In the genomic region with DNA sequence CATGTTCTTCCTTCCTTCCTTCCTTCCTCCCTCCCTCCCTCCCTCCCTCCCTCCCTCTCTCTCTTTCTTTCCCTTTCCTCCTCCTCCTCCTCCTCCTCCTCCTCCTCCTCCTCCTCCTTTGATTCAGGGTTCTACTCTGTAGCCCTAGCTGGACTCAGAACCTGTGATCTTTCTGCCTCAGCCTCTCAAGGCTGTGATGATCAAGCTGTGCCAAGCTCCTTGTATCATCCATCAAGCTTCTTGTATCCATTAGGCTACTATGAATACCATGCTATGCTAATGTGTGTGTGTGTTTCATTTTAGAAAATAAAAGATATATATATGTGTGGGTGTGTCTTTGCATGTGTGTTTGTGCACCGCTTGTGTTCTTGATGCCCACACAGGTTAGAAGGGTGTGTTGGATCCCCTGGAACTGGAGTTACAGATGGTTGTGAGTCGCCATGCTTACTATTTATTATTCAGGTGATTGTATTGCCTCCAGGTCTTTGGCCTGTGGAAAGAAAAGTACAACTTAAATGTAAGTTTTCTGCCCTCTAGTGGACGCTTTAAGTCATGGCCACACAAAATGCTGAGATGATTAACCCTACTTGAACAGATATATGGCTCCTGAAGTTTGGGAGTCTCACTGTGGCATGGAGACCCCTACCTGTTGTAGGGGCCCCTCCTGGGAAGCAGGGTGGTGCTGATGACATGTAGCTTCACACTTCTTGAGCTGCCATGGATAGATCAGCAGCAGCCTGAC, we compare ENCODE assay signal across 9 mouse cellular contexts. TPM values are rescaled to one million over a fixed set of nuclear protein-coding genes. Genes with fewer than 3 reads are reported as not detected.
DNase-seq lines count a peak whose midpoint lies in the region; ATAC-seq lines count a peak whose summit lies in the region.
"Had no signal": no experiment of that assay in that cellular context is flagged by ENCODE, and none has a peak within 500 bp of the region (broad histone marks: within the 10 kb centered on the region; RNA-seq: fewer than 3 reads in every experiment).

No protein-coding gene starts in this region.

- peak; percentile 49; the same call in 1 of the 2 replicates for ATAC-seq in cerebellum, adult (ENCODE audit: insufficient number of reproducible peaks, low FRiP score, low TSS enrichment)
- no peak for ATAC-seq in neural tube, embryonic 11.5 days (ENCODE audit: insufficient read depth, low FRiP score, low TSS enrichment)
- ATAC-seq in hindbrain, embryonic 16.5 days = peak; percentile 70; the same call in 1 of the 2 replicates

- WGBS in neural tube, embryonic 11.5 days = 20% methylated on average over 3 of the region's 3 CpGs
- WGBS in hindbrain, embryonic 16.5 days = 21% methylated on average over 3 of the region's 3 CpGs

- H3K36me3 ChIP-seq in neural tube, embryonic 11.5 days (ENCODE audit: control insufficient read depth, insufficient read depth, low read length) = no peaks in the 10 kb centered on the region
- H3K36me3 ChIP-seq in hindbrain, embryonic 16.5 days (ENCODE audit: control insufficient read depth, insufficient read depth, low read length) = no peaks in the 10 kb centered on the region
- H3K36me3 ChIP-seq: heart, embryonic 15.5 days had no signal

- no peak overlapping the region for H3K4me3 ChIP-seq in neural tube, embryonic 11.5 days (ENCODE audit: low read depth, low read length)
- H3K4me3 ChIP-seq in hindbrain, embryonic 16.5 days (ENCODE audit: low read length) = no peak overlapping the region
- H3K4me3 ChIP-seq: heart, embryonic 15.5 days had no signal

- H3K27ac ChIP-seq in neural tube, embryonic 11.5 days (ENCODE audit: low read depth, low read length) = no peak overlapping the region
- no peak overlapping the region for H3K27ac ChIP-seq in hindbrain, embryonic 16.5 days (ENCODE audit: low read depth, low read length)
- H3K27ac ChIP-seq: heart, embryonic 15.5 days had no signal

- H3K9me3 ChIP-seq in neural tube, embryonic 11.5 days (ENCODE audit: control insufficient read depth, low read length) = no peaks in the 10 kb centered on the region
- H3K9me3 ChIP-seq in hindbrain, embryonic 16.5 days (ENCODE audit: control insufficient read depth, low read length) = 0 out of 2 replicates have a peak, but pooled peaks cover under 1% of the 10 kb centered on the region
- H3K9me3 ChIP-seq: heart, embryonic 15.5 days had no signal

- H3K9ac ChIP-seq in neural tube, embryonic 11.5 days (ENCODE audit: low read length) = no peak overlapping the region
- no peak overlapping the region for H3K9ac ChIP-seq in hindbrain, embryonic 16.5 days (ENCODE audit: low read depth, low read length)
- H3K9ac ChIP-seq: heart, embryonic 15.5 days had no signal

- H3K4me2 ChIP-seq in neural tube, embryonic 11.5 days (ENCODE audit: low read depth) = no peak overlapping the region
- H3K4me2 ChIP-seq in hindbrain, embryonic 16.5 days (ENCODE audit: low read length) = no peak overlapping the region
- H3K4me2 ChIP-seq: heart, embryonic 15.5 days had no signal

- H3K27me3 ChIP-seq in neural tube, embryonic 11.5 days (ENCODE audit: control insufficient read depth, insufficient read depth, low read length) = no peaks in the 10 kb centered on the region
- no peaks in the 10 kb centered on the region for H3K27me3 ChIP-seq in hindbrain, embryonic 16.5 days (replicated peaks; ENCODE audit: control insufficient read depth, insufficient read depth, low read length)
- H3K27me3 ChIP-seq: heart, embryonic 15.5 days had no signal

- no peak for DNase-seq in cerebellum, adult 11 months
- peak; percentile 24 for DNase-seq in neural tube, embryonic 11.5 days (ENCODE audit: low spot score)
- no peak for DNase-seq in neural tube, embryonic 10.5 days (ENCODE audit: extremely low spot score, low spot score)
- peak; percentile 66 for DNase-seq in lung, postnatal 36 days
- DNase-seq in spleen, postnatal 10 days (ENCODE audit: low spot score in 2 of 2) = no peak
- no peak for DNase-seq in adrenal gland, adult 8-10 months

- H3K4me1 ChIP-seq in neural tube, embryonic 11.5 days (ENCODE audit: control insufficient read depth, insufficient read depth, low read length) = no peaks in the 10 kb centered on the region
- peaks cover 3% of the 10 kb centered on the region; the same call in 1 of the 2 replicates for H3K4me1 ChIP-seq in hindbrain, embryonic 16.5 days (ENCODE audit: control insufficient read depth, insufficient read depth, low read depth, low read length)
- H3K4me1 ChIP-seq: heart, embryonic 15.5 days had no signal

RNA-seq across cellular contexts. Expression of a gene that starts 11.5 kb away (rescaled TPM):
- polyA plus RNA-seq in neural tube, embryonic 11.5 days (2014; fragmentation: Nextera tagmentation; extraction: Ambion mirVana) = 0.43 and 0.65 TPM in 2 replicates
- polyA plus RNA-seq in hindbrain, embryonic 16.5 days (2015; fragmentation: Nextera tagmentation; extraction: Ambion mirVana) = 0.10 and 0.30 TPM in 2 replicates
- total RNA-seq in adrenal gland, adult 8-10 months (2022) = 10 to 100 TPM; 13.0 to 17.0 (median 15.0) TPM

RNA-seq across cellular contexts. Expression of a gene that starts 28.6 kb away (rescaled TPM):
- polyA plus RNA-seq in neural tube, embryonic 11.5 days (2014; fragmentation: Nextera tagmentation; extraction: Ambion mirVana) = 358 and 384 TPM in 2 replicates
- polyA plus RNA-seq in hindbrain, embryonic 16.5 days (2015; fragmentation: Nextera tagmentation; extraction: Ambion mirVana) = 283 and 334 TPM in 2 replicates
- total RNA-seq in adrenal gland, adult 8-10 months (2022) = 100 to 1,000 TPM; 215 to 295 (median 238) TPM

Comparison
In these comparisons a context has a peak if more than half of its experiments do, and no peak if none do; other contexts are left out.
1. DNase-seq: peak in neural tube, embryonic 11.5 days (single experiment) and lung, postnatal 36 days (single experiment); none in cerebellum, adult 11 months (single experiment), neural tube, embryonic 10.5 days (single experiment), spleen, postnatal 10 days (0 of 2) and adrenal gland, adult 8-10 months (single experiment).